Mouse (Mus musculus): Measurements from ENCODE around the gene 4931414P19Rik. TPM values are rescaled to one million over a fixed set of nuclear protein-coding genes. Genes with fewer than 3 reads are reported as not detected.

4931414P19Rik gene
- 3.8 and 4.0 TPM in 2 replicates for polyA plus RNA-seq (2012; rRNA removed)

DNA sequence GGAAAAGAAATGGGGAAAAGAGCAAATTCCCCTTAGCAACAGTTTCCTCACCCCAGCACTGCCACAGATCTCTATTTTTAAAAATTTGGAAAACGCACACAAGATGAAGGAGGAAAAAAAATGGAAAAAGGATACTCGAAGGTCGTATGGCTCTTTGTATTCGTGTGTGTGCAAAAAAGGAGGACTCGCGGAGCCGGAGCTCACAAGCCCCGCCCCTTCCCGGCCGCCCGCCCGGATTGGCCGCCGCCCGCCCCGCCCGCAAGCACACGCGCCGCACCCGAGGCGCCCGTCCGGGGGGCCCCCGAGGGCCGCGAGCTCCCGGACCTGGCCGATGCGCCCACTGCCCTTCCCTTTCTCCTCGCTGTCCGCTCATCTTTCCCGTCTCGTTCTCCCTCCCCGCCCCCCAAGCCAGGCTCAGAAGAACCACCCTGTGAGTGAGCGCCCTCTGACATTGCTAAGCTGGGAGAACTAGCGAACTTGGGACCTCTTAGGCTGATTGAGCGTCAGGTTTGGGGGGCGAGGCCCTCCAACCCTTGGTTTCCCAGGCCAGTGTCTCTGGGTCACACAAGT is at the start of gene 4931414P19Rik:
Gene 4931414P19Rik, minus strand, starts transcription at position 242 of the 570 bp plus-strand sequence.

DNA sequence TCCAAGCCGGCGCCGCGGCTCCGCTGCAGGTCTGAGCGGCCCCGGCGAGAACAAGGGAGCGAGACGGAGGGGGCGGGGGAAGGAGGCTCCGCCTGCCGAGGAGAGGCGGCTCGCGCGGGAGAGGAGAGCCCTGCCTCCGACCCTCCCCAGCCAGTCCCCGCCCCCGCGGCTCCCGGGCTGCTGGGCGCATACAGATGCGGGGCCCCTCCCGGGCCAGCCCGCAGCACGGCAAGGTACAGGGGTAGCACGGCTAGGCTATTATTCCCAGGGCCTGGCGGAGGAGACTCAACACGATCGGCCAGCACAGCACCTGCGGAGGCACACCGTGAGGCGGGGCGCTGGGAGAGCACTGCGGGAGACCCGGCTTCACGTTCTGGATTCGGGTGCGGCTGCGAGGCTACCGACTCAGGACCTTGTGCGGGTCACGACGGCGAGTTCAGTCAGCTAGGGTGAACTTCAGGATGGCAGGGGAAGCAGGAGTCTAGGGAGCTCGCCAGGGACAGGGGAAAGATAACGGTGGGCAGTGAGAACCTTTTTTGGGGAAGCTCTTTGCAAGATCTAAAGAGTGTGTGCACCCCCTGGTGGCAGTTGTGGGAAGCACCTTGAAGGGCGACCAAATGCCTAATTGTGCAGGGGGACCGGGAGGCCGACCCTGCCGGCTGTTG is 35.6 kb upstream of the 4931414P19Rik start, which contains the start of gene Cdh24:
Gene Cdh24, minus strand, starts transcription at position 60 of the 665 bp plus-strand sequence.

DNA sequence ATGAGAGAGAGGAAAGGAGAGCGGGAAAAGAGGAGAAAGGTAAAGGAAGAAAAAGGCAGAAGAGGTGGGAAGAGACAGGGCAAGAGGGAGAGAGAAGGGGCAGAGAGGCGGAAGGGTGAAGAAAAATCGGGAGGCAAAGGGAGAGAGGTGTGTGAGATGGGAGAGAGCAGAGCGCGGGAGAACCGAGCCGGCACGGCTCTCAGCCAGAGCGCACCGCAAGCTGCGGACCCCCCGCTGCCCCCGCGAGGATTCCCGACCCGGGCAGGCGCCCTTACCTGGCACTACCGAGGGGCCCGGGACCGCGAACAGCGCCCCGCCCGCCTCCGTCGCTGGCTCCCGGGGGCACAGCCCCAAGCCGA is 35.1 kb upstream of the 4931414P19Rik start, which contains the start of gene Gm17606:
Gene Gm17606, plus strand, starts transcription at position 7 of the 359 bp plus-strand sequence.

DNA sequence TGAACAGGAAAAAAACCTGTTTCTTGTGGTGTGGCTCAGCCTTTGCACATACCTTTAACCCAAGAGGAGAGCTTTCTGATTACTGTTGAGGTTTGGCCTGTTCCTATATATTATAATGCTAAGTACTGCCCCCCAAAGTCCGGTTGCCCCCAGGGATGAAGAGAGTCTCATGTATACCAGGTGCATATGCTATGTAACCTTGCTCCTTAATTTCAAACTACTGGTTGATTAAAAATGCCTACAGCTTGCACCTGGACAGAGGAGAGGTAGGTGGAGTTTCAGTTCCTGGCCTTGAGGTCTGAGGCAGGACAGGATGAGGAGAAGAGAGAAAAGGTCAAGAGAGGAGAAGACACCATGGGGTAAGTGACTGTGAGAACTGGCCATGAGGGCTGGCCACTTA is 15.3 kb upstream of the 4931414P19Rik start, which contains the start of gene Psmb11:
Gene Psmb11, plus strand, starts transcription at position 301 of the 400 bp plus-strand sequence.

DNA sequence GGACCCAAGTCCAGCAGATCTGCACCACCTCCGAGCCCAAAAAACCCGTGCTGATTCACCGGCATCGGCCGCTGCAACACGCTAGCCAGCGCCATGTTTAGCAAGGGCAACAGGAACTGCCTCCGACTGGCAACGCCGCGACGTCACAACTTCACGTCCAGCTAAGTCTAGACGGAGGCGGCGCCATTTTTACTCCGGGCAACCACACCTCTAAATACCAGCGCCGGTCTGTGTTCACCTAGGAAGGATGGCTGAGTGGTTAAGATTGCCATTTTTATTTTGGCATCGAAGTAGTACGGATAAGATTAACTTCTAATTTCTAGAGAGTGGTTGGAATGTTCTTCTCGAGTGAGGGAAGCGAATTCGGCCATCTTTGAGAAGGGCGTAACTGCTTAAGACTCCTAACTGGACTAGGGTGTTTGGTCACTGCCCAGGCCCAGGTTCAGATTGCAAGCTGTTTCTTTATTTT is 12.1 kb upstream of the 4931414P19Rik start, which contains the start of gene Psmb5:
Gene Psmb5, minus strand, starts transcription at position 126 of the 469 bp plus-strand sequence.

DNA sequence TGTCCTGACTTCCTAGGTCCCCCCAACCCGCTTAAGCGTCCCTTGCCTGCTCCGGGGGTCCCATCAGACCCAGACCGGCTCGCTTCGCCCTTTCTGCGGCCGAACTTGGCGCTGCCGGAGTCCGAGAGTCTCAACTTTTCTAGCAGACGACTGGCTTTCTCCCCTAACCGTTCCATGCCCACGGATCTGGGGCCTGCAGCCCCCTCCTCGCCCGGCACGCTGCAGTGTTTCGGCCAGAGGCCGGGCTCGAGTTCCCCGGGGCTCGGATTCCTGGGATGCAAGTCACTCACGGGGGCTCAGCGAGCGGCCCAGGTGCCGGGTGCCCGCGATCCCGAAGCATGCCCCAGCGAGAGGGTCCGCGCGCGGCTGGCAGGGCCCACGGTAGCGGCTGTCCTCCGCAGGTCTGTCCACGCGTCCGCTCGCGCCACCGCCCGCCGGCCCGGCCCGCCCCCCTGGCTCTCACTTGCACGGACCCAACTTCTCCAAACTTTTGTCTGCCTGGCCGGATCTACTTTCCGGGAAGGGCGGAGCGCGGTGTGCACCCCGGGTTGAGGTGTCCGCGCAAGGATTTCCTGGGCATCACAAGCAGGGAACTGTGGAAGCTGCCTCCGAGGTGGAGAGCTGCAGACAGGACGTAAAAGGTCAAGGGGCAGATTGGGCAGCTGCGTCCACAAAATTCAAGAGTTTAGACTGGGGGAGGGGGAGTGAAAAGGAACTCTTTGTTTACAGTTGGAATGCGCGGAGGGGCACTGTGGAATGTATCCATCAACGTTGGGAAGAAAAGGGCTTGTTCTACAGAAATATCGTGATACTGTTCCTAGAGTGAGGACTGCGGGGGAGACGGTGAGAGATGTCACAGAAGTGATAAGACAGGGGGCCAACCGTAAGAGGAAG is 28.5 kb downstream of the 4931414P19Rik start, which contains the start of gene Ajuba:
Gene Ajuba, minus strand, starts transcription at position 470 of the 894 bp plus-strand sequence.

DNA sequence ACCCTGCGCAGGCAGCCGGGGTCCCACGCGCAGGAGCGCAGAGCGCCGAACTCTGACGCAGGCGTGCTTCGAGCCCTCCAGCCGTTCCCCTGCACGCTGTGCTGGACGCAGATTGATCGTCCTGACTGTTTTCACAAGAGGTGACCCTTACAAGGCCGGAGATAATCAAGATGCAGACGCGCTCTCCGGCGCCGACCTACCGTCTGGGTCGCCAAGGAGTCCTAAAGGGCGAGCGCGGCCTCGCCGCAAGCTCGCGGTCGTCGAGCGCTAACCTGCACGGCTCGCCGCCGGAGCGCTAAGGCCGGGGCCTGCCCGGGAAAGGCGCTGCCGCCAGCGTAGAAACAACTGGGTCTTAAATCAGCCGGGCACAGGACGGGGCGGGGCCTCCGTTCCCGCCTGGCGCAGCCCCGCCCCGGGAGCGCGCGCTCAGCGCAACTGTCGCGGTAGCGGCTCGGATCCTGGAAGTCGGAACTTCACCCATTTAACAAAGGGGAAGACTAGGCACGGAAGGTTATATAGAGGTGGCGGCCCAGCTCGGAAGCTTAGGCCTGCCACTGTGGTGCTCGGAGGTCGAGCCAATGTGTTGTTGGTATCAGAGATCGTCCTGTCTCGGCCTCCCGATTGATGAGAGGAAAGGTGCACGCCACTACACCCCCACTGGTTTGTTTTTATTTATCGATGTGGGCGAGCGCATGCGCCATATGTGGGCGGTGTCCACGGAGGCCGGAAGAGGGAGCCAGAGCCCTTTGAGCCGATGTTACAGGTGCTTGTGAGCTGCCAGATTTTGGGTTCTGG is 51.6 kb downstream of the 4931414P19Rik start, which contains the start of gene Haus4:
Gene Haus4, minus strand, starts transcription at position 642 of the 795 bp plus-strand sequence.

Other genes with a start within 250 kb of the 4931414P19Rik start
- gene Oxa1l, start 245.2 kb downstream of the 4931414P19Rik start, polyA plus RNA-seq (2012; rRNA removed), result 25.0 and 28.0 TPM in 2 replicates
- 6.7 and 7.2 TPM in 2 replicates for gene Slc7a7, start 188.2 kb downstream of the 4931414P19Rik start, polyA plus RNA-seq (2012; rRNA removed)
- 155 and 165 TPM in 2 replicates for gene Mrpl52, start 179.1 kb downstream of the 4931414P19Rik start, polyA plus RNA-seq (2012; rRNA removed)
- 18.4 and 19.3 TPM in 2 replicates for gene Mmp14, start 174.4 kb downstream of the 4931414P19Rik start, polyA plus RNA-seq (2012; rRNA removed)
- gene Lrp10, start 141.9 kb downstream of the 4931414P19Rik start, polyA plus RNA-seq (2012; rRNA removed), result 10.2 and 12.6 TPM in 2 replicates
- 0.06 and 0.08 TPM in 2 replicates for gene Rem2, start 129.9 kb downstream of the 4931414P19Rik start, polyA plus RNA-seq (2012; rRNA removed)
- gene Prmt5, start 88.5 kb downstream of the 4931414P19Rik start, polyA plus RNA-seq (2012; rRNA removed), result 23.5 and 25.7 TPM in 2 replicates
- 23.2 and 26.4 TPM in 2 replicates for gene Haus4, start 51.4 kb downstream of the 4931414P19Rik start, polyA plus RNA-seq (2012; rRNA removed)
- 3.7 and 4.5 TPM in 2 replicates for gene Ajuba, start 28.4 kb downstream of the 4931414P19Rik start, polyA plus RNA-seq (2012; rRNA removed)
- gene Psmb5, start 12.0 kb upstream of the 4931414P19Rik start, polyA plus RNA-seq (2012; rRNA removed), result 104 and 126 TPM in 2 replicates
- 0.01 TPM in 1 of 2 replicates, not detected in the other for gene Psmb11, start 15.4 kb upstream of the 4931414P19Rik start, polyA plus RNA-seq (2012; rRNA removed)
- gene Gm17606, start 35.0 kb upstream of the 4931414P19Rik start, polyA plus RNA-seq (2012; rRNA removed), result not detected in 2 replicates
- 1.00 and 1.1 TPM in 2 replicates for gene Cdh24, start 35.4 kb upstream of the 4931414P19Rik start, polyA plus RNA-seq (2012; rRNA removed)
- 32.7 and 36.7 TPM in 2 replicates for gene 1700123O20Rik, start 80.2 kb upstream of the 4931414P19Rik start, polyA plus RNA-seq (2012; rRNA removed)
- gene Acin1, start 80.9 kb upstream of the 4931414P19Rik start, polyA plus RNA-seq (2012; rRNA removed), result 71.1 and 71.7 TPM in 2 replicates
- gene Gm29776, start 92.8 kb upstream of the 4931414P19Rik start, polyA plus RNA-seq (2012; rRNA removed), result 0.05 TPM in 2 replicates
- gene Cebpe, start 106.2 kb upstream of the 4931414P19Rik start, polyA plus RNA-seq (2012; rRNA removed), result 5.1 and 7.5 TPM in 2 replicates
- gene Slc7a8, start 176.0 kb upstream of the 4931414P19Rik start, polyA plus RNA-seq (2012; rRNA removed), result 2.9 and 3.6 TPM in 2 replicates
- not detected in 2 replicates for gene Rnf212b, start 208.1 kb upstream of the 4931414P19Rik start, polyA plus RNA-seq (2012; rRNA removed)

All from liver, embryonic 14 days (tissue).